Mouse (Mus musculus) stomach, embryonic 15.5 days (tissue): ENCODE results near the gene Clic5. TPM values are rescaled to one million over a fixed set of nuclear protein-coding genes. Genes with fewer than 3 reads are reported as not detected.

Experiments
- ATAC-seq: fragments of 200-750 bp; cut with Nextera tagmentation; 2 replicates; pipeline ENCODE4 v1.8.0; 2017; ENCODE audit warnings: low read depth, moderate number of reproducible peaks, moderate TSS enrichment; ENCODE audit not compliant: insufficient read depth, low FRiP score
- H3K27ac ChIP-seq: fragments of 300-500 bp; sonication (generic); 2 replicates; pipeline ENCODE4 v1.5.1; 2015; ENCODE audit warnings: mild to moderate bottlenecking, inconsistent platforms
- H3K27me3 ChIP-seq: fragments of 300-500 bp; sonication (generic); replicated peaks from 2 replicates; pipeline ENCODE4 v1.6.1; 2015; ENCODE audit warnings: inconsistent platforms
- H3K36me3 ChIP-seq: fragments of 300-500 bp; sonication (generic); 2 replicates; pipeline ENCODE4 v1.6.1; 2015; ENCODE audit warnings: inconsistent platforms
- H3K4me1 ChIP-seq: fragments of 300-500 bp; sonication (generic); 2 replicates; pipeline ENCODE4 v1.6.1; 2015; ENCODE audit warnings: inconsistent platforms
- H3K4me2 ChIP-seq: fragments of 300-500 bp; sonication (generic); 2 replicates; pipeline ENCODE4 v1.6.1; 2015; ENCODE audit warnings: mild to moderate bottlenecking, inconsistent platforms
- H3K4me3 ChIP-seq: fragments of 300-500 bp; sonication (generic); replicated peaks from 2 replicates; pipeline ENCODE4 v1.5.1; 2015; ENCODE audit warnings: inconsistent platforms
- H3K9ac ChIP-seq: fragments of 300-500 bp; sonication (generic); 2 replicates; pipeline ENCODE4 v1.6.1; 2015; ENCODE audit warnings: inconsistent platforms
- H3K9me3 ChIP-seq: fragments of 300-500 bp; sonication (generic); 2 replicates; pipeline ENCODE4 v1.6.1; 2016; ENCODE audit warnings: inconsistent platforms
- WGBS: fragments of 180-500 bp; shearing (Covaris S2); methylation state at CpG from one replicate; pipeline ENCODE4 v1.1.7; 2015; 5-methylcytosine and 5-hydroxymethylcytosine counted together
- polyA plus RNA-seq: library from polyadenylated mRNA; unstranded; fragments of >200 nt; fragmentation: Nextera tagmentation; extraction: Ambion mirVana; gene quantifications from 2 replicates; pipeline ENCODE4 v1.2.1, GENCODE M21; 2015

The Clic5 gene
- polyA plus RNA-seq = 5.0 and 7.1 TPM in 2 replicates

- ATAC-seq = 0 out of 2 replicates have a peak, but pooled peaks have one; percentile 21
- peak within 1 kb of the TSS; percentile 41 for H3K4me3 ChIP-seq
- no peaks in the 10 kb centered on the region for H3K9me3 ChIP-seq
- no peak within 1 kb of the TSS for H3K9ac ChIP-seq
- H3K36me3 ChIP-seq = no peaks in the 10 kb centered on the region
- H3K27me3 ChIP-seq = 0 out of 2 replicates have a peak, but pooled peaks cover 6% of the 10 kb centered on the region
- peak within 1 kb of the TSS; percentile 86 for H3K4me2 ChIP-seq
- H3K27ac ChIP-seq = no peak within 1 kb of the TSS
- 4% methylated on average over 24 of the region's 24 CpGs for WGBS
- H3K4me1 ChIP-seq = peaks cover 11% of the 10 kb centered on the region
These were observed at the start of gene Clic5 for GRCm38 (mm10) chr17:44188042-44188768. TSS of gene Clic5 (plus strand) at chr17:44188584.

GRCm38 (mm10) chr17:44145806-44146205, 42.6 kb upstream of the Clic5 start:
- H3K9ac ChIP-seq = no peak overlapping the region
- no peak overlapping the region for H3K27ac ChIP-seq
- no peak overlapping the region for H3K4me2 ChIP-seq
- H3K9me3 ChIP-seq = no peaks in the 10 kb centered on the region
- WGBS = 67% methylated on average over 1 of the region's 1 CpGs
- no peaks in the 10 kb centered on the region for H3K4me1 ChIP-seq
- ATAC-seq = no peak
- no peaks in the 10 kb centered on the region for H3K27me3 ChIP-seq
- no peak overlapping the region for H3K4me3 ChIP-seq
- no peaks in the 10 kb centered on the region for H3K36me3 ChIP-seq

- no peaks in the 10 kb centered on the region for H3K4me1 ChIP-seq
- 85% methylated on average over 5 of the region's 5 CpGs for WGBS
- no peak overlapping the region for H3K27ac ChIP-seq
- H3K9me3 ChIP-seq = no peaks in the 10 kb centered on the region
- no peaks in the 10 kb centered on the region for H3K27me3 ChIP-seq
- no peak overlapping the region for H3K4me3 ChIP-seq
- peak; percentile 61; the same call in 1 of the 2 replicates for ATAC-seq
- no peaks in the 10 kb centered on the region for H3K36me3 ChIP-seq
- H3K4me2 ChIP-seq = no peak overlapping the region
- H3K9ac ChIP-seq = no peak overlapping the region
These were observed 40.1 kb upstream of the Clic5 start for GRCm38 (mm10) chr17:44148109-44148846.

- ATAC-seq = no peak
- Histone ChIP-seq H3K4me1 (no peaks in the 10 kb centered on the region), H3K27ac (no peak overlapping the region), H3K36me3 (no peaks in the 10 kb centered on the region), H3K4me2 (no peak overlapping the region), H3K9me3 (no peaks in the 10 kb centered on the region), H3K9ac (no peak overlapping the region), H3K4me3 (no peak overlapping the region), H3K27me3 (no peaks in the 10 kb centered on the region)
- 64% methylated on average over 3 of the region's 3 CpGs for WGBS
These were observed 37.3 kb upstream of the Clic5 start for GRCm38 (mm10) chr17:44151130-44151529.

- Histone ChIP-seq H3K9ac (no peak overlapping the region), H3K27ac (no peak overlapping the region), H3K4me2 (no peak overlapping the region), H3K4me1 (no peaks in the 10 kb centered on the region), H3K9me3 (no peaks in the 10 kb centered on the region), H3K36me3 (no peaks in the 10 kb centered on the region), H3K4me3 (no peak overlapping the region), H3K27me3 (no peaks in the 10 kb centered on the region)
- no peak; the same call in 1 of the 2 replicates for ATAC-seq
- 68% methylated on average over 8 of the region's 8 CpGs for WGBS
These were observed 36.5 kb upstream of the Clic5 start for GRCm38 (mm10) chr17:44151889-44152288.

- no peak overlapping the region for H3K9ac ChIP-seq
- ATAC-seq = no peak
- H3K4me2 ChIP-seq = no peak overlapping the region
- no peak overlapping the region for H3K27ac ChIP-seq
- H3K4me1 ChIP-seq = no peaks in the 10 kb centered on the region
- no peak overlapping the region for H3K4me3 ChIP-seq
- H3K9me3 ChIP-seq = no peaks in the 10 kb centered on the region
- no peaks in the 10 kb centered on the region for H3K27me3 ChIP-seq
- WGBS = 33% methylated on average over 5 of the region's 5 CpGs
- no peaks in the 10 kb centered on the region for H3K36me3 ChIP-seq
These were observed 34.5 kb upstream of the Clic5 start for GRCm38 (mm10) chr17:44153871-44154270.

- Histone ChIP-seq H3K27me3 (no peaks in the 10 kb centered on the region), H3K4me3 (no peak overlapping the region), H3K4me1 (no peaks in the 10 kb centered on the region), H3K27ac (no peak overlapping the region), H3K9ac (no peak overlapping the region), H3K36me3 (no peaks in the 10 kb centered on the region), H3K4me2 (no peak overlapping the region), H3K9me3 (no peaks in the 10 kb centered on the region)
- no peak for ATAC-seq
- WGBS = 78% methylated on average over 2 of the region's 2 CpGs
These were observed 33.2 kb upstream of the Clic5 start for GRCm38 (mm10) chr17:44155204-44155603.

GRCm38 (mm10) chr17:44158186-44158585, 30.2 kb upstream of the Clic5 start:
- H3K9ac ChIP-seq = no peak overlapping the region
- ATAC-seq = no peak
- 66% methylated on average over 1 of the region's 1 CpGs for WGBS
- no peaks in the 10 kb centered on the region for H3K4me1 ChIP-seq
- no peaks in the 10 kb centered on the region for H3K36me3 ChIP-seq
- no peak overlapping the region for H3K4me3 ChIP-seq
- no peak overlapping the region for H3K27ac ChIP-seq
- no peak overlapping the region for H3K4me2 ChIP-seq
- no peaks in the 10 kb centered on the region for H3K9me3 ChIP-seq
- no peaks in the 10 kb centered on the region for H3K27me3 ChIP-seq

- 85% methylated on average over 11 of the region's 11 CpGs for WGBS
- no peak overlapping the region for H3K27ac ChIP-seq
- H3K4me3 ChIP-seq = no peak overlapping the region
- H3K36me3 ChIP-seq = no peaks in the 10 kb centered on the region
- H3K9me3 ChIP-seq = no peaks in the 10 kb centered on the region
- no peaks in the 10 kb centered on the region for H3K4me1 ChIP-seq
- no peak overlapping the region for H3K4me2 ChIP-seq
- no peak overlapping the region for H3K9ac ChIP-seq
- H3K27me3 ChIP-seq = no peaks in the 10 kb centered on the region
- no peak for ATAC-seq
These were observed 27.9 kb upstream of the Clic5 start for GRCm38 (mm10) chr17:44160449-44160848.

- H3K36me3 ChIP-seq = no peaks in the 10 kb centered on the region
- no peak overlapping the region for H3K4me3 ChIP-seq
- H3K4me2 ChIP-seq = peak overlapping the region; percentile 14; the same call in 1 of the 2 replicates
- no peaks in the 10 kb centered on the region for H3K27me3 ChIP-seq
- ATAC-seq = no peak
- no peaks in the 10 kb centered on the region for H3K4me1 ChIP-seq
- H3K27ac ChIP-seq = no peak overlapping the region
- no peak overlapping the region for H3K9ac ChIP-seq
- H3K9me3 ChIP-seq = no peaks in the 10 kb centered on the region
- 28% methylated on average over 5 of the region's 5 CpGs for whole genome bisulfite sequencing
These were observed 25.9 kb upstream of the Clic5 start for GRCm38 (mm10) chr17:44162514-44162913.

GRCm38 (mm10) chr17:44162935-44163334, 25.4 kb upstream of the Clic5 start:
- ATAC-seq = no peak
- no peaks in the 10 kb centered on the region for H3K36me3 ChIP-seq
- no peaks in the 10 kb centered on the region for H3K9me3 ChIP-seq
- no peaks in the 10 kb centered on the region for H3K4me1 ChIP-seq
- H3K27me3 ChIP-seq = no peaks in the 10 kb centered on the region
- no peak overlapping the region for H3K27ac ChIP-seq
- H3K4me2 ChIP-seq = peak overlapping the region; percentile 14; the same call in 1 of the 2 replicates
- H3K4me3 ChIP-seq = no peak overlapping the region
- H3K9ac ChIP-seq = no peak overlapping the region
- 56% methylated on average over 5 of the region's 5 CpGs for WGBS

- Histone ChIP-seq H3K4me1 (no peaks in the 10 kb centered on the region), H3K4me2 (no peak overlapping the region), H3K4me3 (no peak overlapping the region), H3K27me3 (no peaks in the 10 kb centered on the region), H3K36me3 (no peaks in the 10 kb centered on the region), H3K27ac (no peak overlapping the region), H3K9me3 (no peaks in the 10 kb centered on the region), H3K9ac (no peak overlapping the region)
- peak; percentile 68; the same call in 1 of the 2 replicates for ATAC-seq
- 67% methylated on average over 11 of the region's 11 CpGs for WGBS
These were observed 22.5 kb upstream of the Clic5 start for GRCm38 (mm10) chr17:44165730-44166347.
